ENCODE assay signal across 10 mouse cellular contexts in genomic region chr10:60985109-60985576, GRCm38 (mm10).
DNase-seq lines count a peak whose midpoint lies in the region; ATAC-seq and TF ChIP-seq lines count a peak whose summit lies in the region.
"Had no signal": no experiment of that assay in that cellular context is flagged by ENCODE, and none has a peak within 500 bp of the region (broad histone marks: within the 10 kb centered on the region; RNA-seq: fewer than 3 reads in every experiment).

No protein-coding gene starts in this region.

- peak; percentile 38; the same call in 1 of the 2 replicates for ATAC-seq in forebrain, embryonic 15.5 days (replicated peaks)

- no peaks in the 10 kb centered on the region for H3K9me3 ChIP-seq in forebrain, embryonic 15.5 days
- H3K9me3 ChIP-seq: embryonic facial prominence, embryonic 12.5 days; limb, embryonic 12.5 days had no signal

- no peaks in the 10 kb centered on the region for H3K79me2 ChIP-seq in liver, adult 2 months (ENCODE audit: control insufficient read depth, insufficient read depth, low read length)

- no peaks in the 10 kb centered on the region for H3K4me1 ChIP-seq in liver, adult 2 months (ENCODE audit: control insufficient read depth, insufficient read depth, low read length)
- H3K4me1 ChIP-seq in forebrain, embryonic 15.5 days, result peaks cover 5% of the 10 kb centered on the region
- H3K4me1 ChIP-seq: limb, embryonic 12.5 days had no signal

- 25% methylated on average over 10 of the region's 10 CpGs for WGBS in liver, adult 2 months
- 8% methylated on average over 10 of the region's 10 CpGs for WGBS in forebrain, embryonic 15.5 days

- TF ChIP-seq CTCF in liver, adult 2 months (IDR thresholded peaks at IDR 0.05; ENCODE audit: low read depth, low read length), result peak; percentile 54

- TF ChIP-seq POLR2A in liver, adult 2 months (IDR thresholded peaks at IDR 0.05; ENCODE audit: extremely low read depth, insufficient read depth, low read length), result no peak

- H3K27me3 ChIP-seq in liver, adult 2 months (ENCODE audit: control insufficient read depth, insufficient read depth, low read length), result no peaks in the 10 kb centered on the region
- H3K27me3 ChIP-seq in forebrain, embryonic 15.5 days, result no peaks in the 10 kb centered on the region
- H3K27me3 ChIP-seq: embryonic facial prominence, embryonic 12.5 days had no signal

- H3K27ac ChIP-seq in liver, adult 2 months (replicated peaks; ENCODE audit: insufficient read depth, low read depth, low read length), result no peak overlapping the region
- H3K27ac ChIP-seq in forebrain, embryonic 15.5 days (replicated peaks), result no peak overlapping the region
- H3K27ac ChIP-seq: embryonic facial prominence, embryonic 12.5 days; limb, embryonic 12.5 days had no signal

- no peaks in the 10 kb centered on the region for H3K36me3 ChIP-seq in liver, adult 2 months (ENCODE audit: control insufficient read depth, insufficient read depth, low read length)
- no peaks in the 10 kb centered on the region for H3K36me3 ChIP-seq in forebrain, embryonic 15.5 days
- H3K36me3 ChIP-seq: embryonic facial prominence, embryonic 12.5 days; limb, embryonic 12.5 days had no signal

- no peak overlapping the region for H3K4me2 ChIP-seq in forebrain, embryonic 15.5 days (replicated peaks)
- H3K4me2 ChIP-seq: embryonic facial prominence, embryonic 12.5 days; limb, embryonic 12.5 days had no signal

- no peak for DNase-seq in liver, adult 2 months (ENCODE audit: extremely low read depth, low read depth, low spot score)
- no peak for DNase-seq in liver
- peak; percentile 66 for DNase-seq in adrenal gland, postnatal 10 days
- peak; percentile 5 for DNase-seq in lung, postnatal 25 days (ENCODE audit: low spot score)
- no peak for DNase-seq in spleen, adult 12 weeks (ENCODE audit: low spot score)
- no peak for DNase-seq in right cerebral cortex, adult 2 months (ENCODE audit: low spot score in 2 of 2)
- DNase-seq in urinary bladder, adult 2 months (ENCODE audit: low spot score), result no peak

- H3K4me3 ChIP-seq in liver, adult 2 months (ENCODE audit: insufficient read depth, low read depth, low read length), result no peak overlapping the region
- no peak overlapping the region for H3K4me3 ChIP-seq in forebrain, embryonic 15.5 days
- H3K4me3 ChIP-seq: embryonic facial prominence, embryonic 12.5 days; limb, embryonic 12.5 days had no signal

- no peak overlapping the region for H3K9ac ChIP-seq in liver, adult 2 months (ENCODE audit: low read depth, low read length)
- H3K9ac ChIP-seq in forebrain, embryonic 15.5 days (replicated peaks), result no peak overlapping the region
- H3K9ac ChIP-seq: embryonic facial prominence, embryonic 12.5 days; limb, embryonic 12.5 days had no signal

Comparison
In these comparisons a context has a peak if more than half of its experiments do, and no peak if none do; other contexts are left out.
1. DNase-seq: peak in adrenal gland, postnatal 10 days (single experiment) and lung, postnatal 25 days (single experiment); none in liver, adult 2 months (single experiment), liver (single experiment), spleen, adult 12 weeks (single experiment), right cerebral cortex, adult 2 months (0 of 2) and urinary bladder, adult 2 months (single experiment).